17 mouse cellular contexts compared by ENCODE assay signal in genomic region chr12:101919847-101920246, GRCm38 (mm10). TPM values are rescaled to one million over a fixed set of nuclear protein-coding genes. Genes with fewer than 3 reads are reported as not detected.
DNase-seq lines count a peak whose midpoint lies in the region.
"Had no signal": no experiment of that assay in that cellular context is flagged by ENCODE, and none has a peak within 500 bp of the region (broad histone marks: within the 10 kb centered on the region; RNA-seq: fewer than 3 reads in every experiment).

No protein-coding gene starts in this region.

- peak; percentile 51 for DNase-seq in adrenal gland, adult 2 months
- DNase-seq in adrenal gland, postnatal 4 days (ENCODE audit: low spot score in 2 of 2): no peak
- peak; percentile 27 to 45 for DNase-seq in adrenal gland, postnatal 36 days
- no peak for DNase-seq in adrenal gland, adult 18-20 months (ENCODE audit: low spot score in 2 of 2)
- peak; percentile 40 for DNase-seq in fat pad, adult 2 months (ENCODE audit: extremely low read depth, low read depth, low spot score)
- DNase-seq in spleen, postnatal 36 days (ENCODE audit: low spot score in 2 of 2): no peak
- DNase-seq: cerebellum, adult 11-12 months; cerebellum, adult 8-10 months; cerebellum, postnatal 10 days; cerebellum, postnatal 36 days; embryo, embryonic 11 days; forebrain, postnatal 0 days; gastrocnemius, adult 2 months; gastrocnemius, postnatal 14 days; heart, adult 11 months; heart, postnatal 36 days; kidney, adult 11 months had no signal

RNA-seq across cellular contexts. Expression of gene Trip11, which starts 6.8 kb away (rescaled TPM):
- total RNA-seq in adrenal gland, adult 2 months (2021): 10 to 100 TPM; 28.4 to 40.6 TPM
- 1.6 and 4.1 TPM in 2 replicates for polyA plus RNA-seq in adrenal gland, adult 2 months (2012; rRNA removed)
- 10 to 100 TPM; 32.0 to 36.9 TPM for total RNA-seq in adrenal gland, postnatal 4 days (2021)
- total RNA-seq in adrenal gland, postnatal 36 days (2021): 10 to 100 TPM; 36.9 to 39.9 TPM
- 10 to 100 TPM; 34.2 to 39.5 TPM for total RNA-seq in adrenal gland, adult 18-20 months (2021)

RNA-seq across cellular contexts. Expression of gene Atxn3, which starts 38.2 kb away (rescaled TPM):
- total RNA-seq in adrenal gland, adult 2 months (2021): 10 to 100 TPM; 16.2 to 16.7 TPM
- 0.77 and 1.2 TPM in 2 replicates for polyA plus RNA-seq in adrenal gland, adult 2 months (2012; rRNA removed)
- 10 to 100 TPM; 19.3 to 20.3 TPM for total RNA-seq in adrenal gland, postnatal 4 days (2021)
- 10 to 100 TPM; 20.0 to 22.5 TPM for total RNA-seq in adrenal gland, postnatal 36 days (2021)
- 10 to 100 TPM; 15.1 to 18.4 TPM for total RNA-seq in adrenal gland, adult 18-20 months (2021)

RNA-seq across cellular contexts. Expression of gene Cpsf2, which starts 55.9 kb away (rescaled TPM):
- total RNA-seq in adrenal gland, adult 2 months (2021): 10 to 100 TPM; 32.4 to 35.8 TPM
- polyA plus RNA-seq in adrenal gland, adult 2 months (2012; rRNA removed): 2.8 and 3.4 TPM in 2 replicates
- total RNA-seq in adrenal gland, postnatal 4 days (2021): 10 to 100 TPM; 35.1 to 35.7 TPM
- 10 to 100 TPM; 36.3 to 41.6 TPM for total RNA-seq in adrenal gland, postnatal 36 days (2021)
- 10 to 100 TPM; 25.3 to 36.3 TPM for total RNA-seq in adrenal gland, adult 18-20 months (2021)

Comparison
In these comparisons a context has a peak if more than half of its experiments do, and no peak if none do; other contexts are left out.
1. DNase-seq: peak in adrenal gland, adult 2 months (single experiment), adrenal gland, postnatal 36 days (2 of 2) and fat pad, adult 2 months (single experiment); none in adrenal gland, postnatal 4 days (0 of 2), adrenal gland, adult 18-20 months (0 of 2) and spleen, postnatal 36 days (0 of 2).